Mouse (Mus musculus) c-Kit-negative CD71-positive TER-119-positive erythroid progenitor cells, embryonic 14.5 days (primary cell): ENCODE data around the gene Pofut1.

Source experiments
- DNase-seq: peaks from one replicate; pipeline ENCODE4 v3.0.0-alpha.2; 2013; ENCODE audit warnings: low read depth, low spot score

The Pofut1 gene

DNA sequence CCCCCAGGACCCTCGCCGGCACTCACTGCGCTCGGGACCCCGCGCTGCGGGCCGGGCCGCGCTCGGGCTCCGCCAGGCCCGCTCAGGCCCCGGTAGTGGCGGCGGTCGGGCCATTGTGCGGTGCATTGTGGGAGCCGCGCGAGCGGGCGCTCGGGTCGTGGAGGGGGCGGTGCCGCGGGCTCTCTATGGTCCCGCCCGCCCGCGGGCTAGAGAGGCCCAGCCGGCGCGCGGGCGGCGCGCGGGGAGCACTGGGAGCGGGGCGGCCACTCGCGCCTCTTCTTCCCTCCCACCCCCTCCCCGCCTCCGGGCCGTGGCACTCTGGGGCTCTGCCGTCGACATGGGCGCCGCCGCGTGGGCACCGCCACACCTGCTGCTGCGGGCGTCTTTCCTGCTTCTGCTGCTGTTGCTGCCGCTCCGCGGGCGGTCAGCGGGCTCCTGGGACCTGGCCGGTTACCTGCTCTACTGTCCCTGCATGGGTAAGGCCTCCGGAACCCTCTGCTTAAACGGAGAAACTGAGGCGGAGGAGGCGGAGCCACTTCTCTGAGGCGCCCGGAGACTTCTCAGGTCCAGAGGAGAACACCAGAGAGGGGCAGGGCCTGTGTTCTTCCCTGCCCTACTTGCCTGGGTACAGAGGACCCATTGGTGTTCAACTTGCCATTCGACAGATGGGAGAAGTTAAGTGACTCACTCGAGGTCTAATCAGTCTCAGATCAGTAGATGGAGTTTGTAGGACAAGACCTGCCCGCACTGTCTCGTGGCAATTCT lies at the start of gene Pofut1, which contains the start of gene Plagl2:
Gene Pofut1, plus strand, starts transcription at position 284 of the 765 bp plus-strand sequence.
Gene Plagl2, minus strand, starts transcription at position 177 of the 765 bp plus-strand sequence.
- peak; percentile 84 for DNase-seq

DNA sequence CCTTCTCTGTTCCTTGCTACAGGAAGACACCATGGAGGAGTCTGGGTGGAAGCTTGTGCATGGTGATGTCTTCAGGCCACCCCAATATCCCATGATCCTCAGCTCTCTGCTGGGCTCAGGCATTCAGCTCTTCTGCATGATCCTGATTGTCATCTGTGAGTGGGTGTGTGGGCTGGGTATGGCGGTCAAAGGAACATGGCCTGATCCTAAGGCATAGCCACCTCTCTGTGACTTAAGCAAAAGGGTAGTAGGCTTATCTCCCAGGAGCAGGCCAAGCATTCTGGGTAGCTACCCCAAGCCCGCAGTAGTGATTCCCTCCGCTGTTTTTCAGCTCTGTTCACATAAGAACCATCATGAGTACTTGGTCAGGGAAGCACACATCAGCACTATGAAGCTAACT lies 47.1 kb upstream of the Pofut1 start:
- DNase-seq, result no peak

DNA sequence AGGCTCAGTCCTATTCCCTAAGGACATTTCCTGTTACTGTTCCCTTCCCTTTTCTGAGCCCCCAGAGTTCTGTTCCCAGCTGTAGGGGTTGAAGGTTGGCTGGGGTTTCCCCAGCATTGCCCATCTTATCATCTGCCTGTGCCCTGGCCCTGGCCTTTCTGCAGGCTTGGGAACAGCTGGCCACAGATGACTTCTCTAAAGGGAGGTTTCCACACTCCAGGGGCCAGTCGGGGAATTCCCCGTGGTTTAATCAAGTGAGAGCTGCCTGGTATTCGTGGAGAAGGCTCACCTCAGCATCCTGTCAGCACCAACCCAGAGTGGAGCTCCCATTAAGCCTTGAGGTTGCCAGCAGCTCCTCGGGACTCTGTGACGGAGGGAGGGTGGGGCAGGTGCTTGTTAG lies 42.8 kb upstream of the Pofut1 start:
- DNase-seq, result no peak

DNA sequence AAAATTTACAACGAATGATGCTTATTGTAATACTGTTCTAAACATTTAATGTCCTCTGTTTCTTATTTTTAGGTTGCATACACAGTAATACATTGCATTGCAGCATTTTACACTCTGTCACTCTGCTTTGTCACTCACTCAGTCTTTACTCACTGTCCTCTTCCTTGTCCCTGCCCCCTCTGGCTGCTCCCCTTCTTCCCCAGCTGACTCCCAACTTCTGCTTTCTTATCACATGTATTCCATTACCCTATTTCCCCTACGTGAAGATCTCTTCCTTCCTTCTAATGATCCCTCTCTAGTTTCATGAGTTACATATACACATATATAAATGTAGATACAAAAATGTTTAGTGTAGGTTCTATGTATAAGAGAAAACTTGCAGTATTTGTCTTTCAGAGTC lies 42.2 kb upstream of the Pofut1 start:
- no peak for DNase-seq

DNA sequence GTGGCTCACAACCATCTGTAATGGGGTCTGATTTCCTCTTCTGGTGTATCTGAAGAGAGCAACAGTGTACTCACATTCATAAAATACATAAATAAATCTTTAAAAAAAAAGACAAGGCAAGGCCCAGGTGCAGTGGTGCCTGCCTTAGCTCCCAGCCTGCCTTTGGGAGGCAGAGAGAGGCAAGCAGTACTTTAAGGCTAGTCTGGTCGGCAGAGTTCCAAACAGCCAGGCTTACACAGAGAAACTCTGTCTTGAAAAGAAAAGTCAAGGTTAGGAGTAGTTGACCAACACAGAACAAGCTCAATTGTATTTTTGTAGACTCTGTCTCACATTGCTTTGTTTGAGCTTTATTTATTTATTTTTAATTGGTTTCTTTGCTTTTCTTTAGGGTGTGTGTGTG lies 38.6 kb upstream of the Pofut1 start:
- no peak for DNase-seq

DNA sequence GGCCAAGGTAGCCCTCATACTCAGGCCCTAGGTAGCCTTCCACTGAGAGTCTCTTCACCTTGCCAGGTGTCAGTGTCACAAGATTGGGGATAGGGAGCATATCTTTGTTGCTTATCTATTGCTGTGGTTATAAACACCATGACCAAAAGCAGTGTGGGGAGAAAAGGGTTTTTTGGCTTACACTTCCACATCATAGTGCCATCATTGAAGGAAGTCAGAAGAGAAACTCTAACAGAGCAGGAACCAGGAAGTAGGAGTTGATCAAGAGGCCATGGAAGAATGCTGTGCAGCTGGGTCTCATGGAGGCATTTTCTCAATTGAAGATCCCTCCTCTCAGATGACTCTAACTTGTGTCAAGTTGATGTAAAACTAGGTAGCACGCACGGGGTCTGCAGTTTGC lies 33.2 kb upstream of the Pofut1 start:
- DNase-seq, result no peak

DNA sequence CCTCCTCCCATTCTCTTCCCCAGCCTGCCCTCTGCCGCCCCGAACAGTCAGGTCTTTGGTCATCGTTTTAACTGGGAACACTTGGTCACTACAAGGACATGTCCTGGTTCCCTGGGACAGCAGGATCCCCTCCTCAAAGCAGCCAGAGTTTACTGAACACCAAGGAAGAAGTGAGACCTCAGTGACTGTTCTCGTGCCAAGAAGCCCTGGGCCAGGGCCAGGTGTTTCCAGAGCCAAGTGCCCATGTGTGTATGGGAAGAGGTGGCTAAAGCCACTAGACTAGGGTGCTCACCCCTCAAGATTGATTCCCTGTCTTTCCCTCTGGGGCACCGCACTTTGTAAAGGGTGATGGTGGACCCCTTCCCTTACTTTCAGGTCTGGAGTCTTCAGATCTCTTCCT lies 32.0 kb upstream of the Pofut1 start:
- no peak for DNase-seq

DNA sequence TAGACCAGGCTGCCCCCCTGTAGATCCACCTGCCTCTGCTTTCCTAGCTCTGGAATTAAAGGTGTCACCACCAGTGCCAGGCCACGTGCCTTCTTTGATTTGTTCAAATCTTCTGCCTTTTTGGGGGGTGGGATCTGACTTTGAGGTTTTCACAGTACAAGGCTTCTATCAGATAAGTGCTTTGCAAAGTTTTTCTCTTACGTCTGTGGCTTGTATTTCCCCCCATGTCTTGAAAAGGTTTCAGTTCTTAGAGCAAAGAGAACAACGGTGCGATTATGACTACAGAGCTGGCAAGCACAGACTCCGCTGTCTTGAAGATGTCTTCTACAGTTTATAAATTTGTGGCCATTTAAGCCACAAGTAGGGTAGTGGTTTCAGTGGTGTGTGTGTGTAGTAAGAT lies 29.9 kb upstream of the Pofut1 start:
- DNase-seq, result no peak

DNA sequence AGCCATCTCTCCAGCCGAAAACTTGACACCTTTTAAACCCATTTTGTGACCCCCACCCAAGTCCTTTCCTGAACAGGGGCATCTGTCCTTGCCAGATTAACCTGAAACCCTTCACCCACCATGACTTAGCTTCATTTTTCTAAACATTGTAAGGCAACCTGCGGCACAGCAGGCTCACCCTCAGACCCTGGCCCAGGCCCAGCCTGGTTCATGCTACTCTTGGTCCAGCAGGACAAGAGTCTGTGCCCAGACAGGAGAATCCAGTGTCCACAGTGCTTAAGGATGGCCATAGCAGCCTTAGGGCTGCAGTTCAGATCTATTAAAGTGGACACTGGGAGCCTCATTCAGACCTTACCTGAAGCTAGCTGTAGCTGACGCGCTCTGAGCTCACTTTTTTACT lies 28.0 kb upstream of the Pofut1 start:
- no peak for DNase-seq

DNA sequence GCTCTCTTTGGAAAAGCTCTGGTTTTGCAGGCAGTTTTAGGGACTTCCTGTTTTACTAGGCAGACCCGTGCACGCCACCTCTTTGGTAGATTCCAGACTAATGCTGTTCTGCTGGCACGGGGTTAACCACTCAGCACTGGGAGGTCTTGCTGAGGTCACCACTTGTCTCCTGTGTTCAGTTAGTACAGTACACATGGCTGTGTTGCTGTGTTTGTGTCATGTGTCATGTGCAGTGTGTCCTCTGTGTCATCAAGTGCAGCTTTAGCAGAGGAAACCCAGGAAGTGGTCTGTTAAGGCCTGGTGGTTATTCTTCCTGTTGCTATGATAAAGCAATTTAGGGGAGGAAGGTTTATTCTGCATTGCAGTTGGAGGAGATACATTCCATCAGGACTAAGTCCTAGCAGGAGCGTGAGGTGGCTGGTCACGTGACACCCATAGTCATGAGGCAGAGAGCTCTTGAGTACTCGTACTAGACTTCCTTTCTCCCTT lies 26.5 kb upstream of the Pofut1 start:
- no peak for DNase-seq

DNA sequence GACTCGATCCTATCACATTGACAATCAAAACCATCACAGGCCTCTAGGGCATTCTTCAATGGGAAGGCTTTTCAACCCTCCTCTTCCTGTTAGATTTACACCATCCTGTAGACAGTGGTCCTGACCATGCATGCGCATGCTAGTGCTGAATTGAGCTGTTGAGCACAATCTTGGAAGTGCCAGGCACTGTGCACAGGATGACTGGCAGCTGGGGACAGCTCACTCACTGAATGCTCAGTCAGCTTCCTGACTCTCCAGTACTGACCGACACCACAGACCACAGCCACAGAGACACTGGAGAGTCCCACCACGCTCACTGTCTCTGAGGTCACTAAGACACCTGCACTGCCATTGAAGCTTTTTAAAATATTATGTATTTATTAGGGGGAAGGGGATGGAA lies 25.9 kb upstream of the Pofut1 start:
- no peak for DNase-seq

DNA sequence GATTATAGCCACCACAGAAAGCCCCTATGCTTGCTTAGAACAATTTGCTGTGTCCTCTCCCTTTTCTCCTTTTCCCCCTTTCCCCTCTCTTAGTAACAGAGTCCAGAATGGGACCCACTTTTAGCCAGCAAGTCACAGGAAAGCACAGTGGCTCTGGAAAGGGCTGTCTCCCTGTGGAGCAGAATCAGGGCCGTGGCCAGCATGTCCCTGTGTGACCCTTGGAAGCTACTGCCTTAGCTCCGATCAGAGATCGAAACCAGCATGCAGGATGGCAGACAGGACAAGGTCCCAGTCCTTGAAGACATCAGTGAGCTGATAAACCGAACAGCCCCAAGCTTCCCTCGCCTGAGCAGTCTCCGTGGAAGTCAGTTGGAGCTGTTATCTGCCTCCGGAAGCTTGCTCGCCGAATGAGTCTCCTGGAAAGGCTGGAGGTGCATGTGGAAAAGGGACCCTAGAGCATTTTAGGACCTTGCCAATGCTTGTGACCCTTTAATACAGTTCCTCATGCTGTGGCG lies 23.4 kb upstream of the Pofut1 start:
- DNase-seq, result no peak

DNA sequence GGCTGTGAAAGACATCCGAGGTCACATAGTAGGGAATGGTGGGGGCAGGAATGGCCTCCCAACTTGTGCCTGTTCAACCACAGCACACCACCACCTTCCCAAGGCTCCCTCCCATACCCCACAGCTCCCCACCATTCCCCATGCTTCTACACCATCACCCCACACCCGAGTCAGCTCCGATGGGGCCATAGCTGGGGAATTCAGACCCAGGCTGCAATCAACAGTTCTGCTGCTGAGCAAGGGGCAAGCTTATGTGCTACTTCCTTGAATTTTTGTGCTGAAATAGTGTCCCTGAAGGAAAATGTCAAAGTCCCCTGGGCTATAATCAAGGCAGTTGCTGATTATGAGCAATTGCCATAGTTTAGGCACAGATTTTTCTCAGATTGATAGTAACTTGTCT lies 22.8 kb upstream of the Pofut1 start:
- DNase-seq, result no peak

DNA sequence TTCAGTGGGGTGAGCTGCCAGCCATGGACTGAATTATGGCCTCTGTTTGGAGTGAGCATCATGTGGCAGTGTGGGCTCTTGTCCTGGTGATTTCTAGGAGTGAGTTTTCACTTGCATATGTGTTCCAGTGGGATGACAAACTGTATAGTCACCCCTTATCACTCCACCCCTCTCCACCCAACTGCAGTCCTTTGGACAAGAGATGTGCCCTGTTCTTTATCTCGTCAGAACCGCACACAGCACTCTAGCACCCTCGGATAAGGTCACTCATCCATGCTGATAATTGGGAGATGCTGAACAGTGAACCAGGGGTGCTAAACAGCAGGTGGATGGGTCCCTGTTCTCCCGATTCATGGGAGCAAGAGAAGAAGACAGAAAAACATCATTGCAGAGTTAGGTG lies 19.7 kb upstream of the Pofut1 start:
- no peak for DNase-seq

DNA sequence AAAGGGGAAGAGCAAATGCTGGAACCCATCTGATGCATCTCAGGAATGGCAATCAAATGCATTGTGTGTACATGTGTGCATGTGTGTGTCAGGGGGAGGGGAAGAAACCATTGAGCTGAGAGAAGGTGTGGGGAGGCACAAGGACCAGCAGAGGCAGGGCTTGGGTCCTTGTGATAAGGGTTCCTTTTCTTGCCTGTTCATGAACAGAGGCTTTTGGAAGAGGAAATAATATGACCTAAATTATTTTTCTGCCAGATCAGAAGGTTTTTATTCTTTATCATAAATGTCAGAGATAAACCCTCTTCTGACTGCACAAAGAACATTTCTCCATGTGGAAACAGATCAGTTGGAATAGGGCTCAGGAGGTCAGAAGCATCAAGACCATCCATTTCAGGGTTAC lies 19.2 kb upstream of the Pofut1 start:
- no peak for DNase-seq

DNA sequence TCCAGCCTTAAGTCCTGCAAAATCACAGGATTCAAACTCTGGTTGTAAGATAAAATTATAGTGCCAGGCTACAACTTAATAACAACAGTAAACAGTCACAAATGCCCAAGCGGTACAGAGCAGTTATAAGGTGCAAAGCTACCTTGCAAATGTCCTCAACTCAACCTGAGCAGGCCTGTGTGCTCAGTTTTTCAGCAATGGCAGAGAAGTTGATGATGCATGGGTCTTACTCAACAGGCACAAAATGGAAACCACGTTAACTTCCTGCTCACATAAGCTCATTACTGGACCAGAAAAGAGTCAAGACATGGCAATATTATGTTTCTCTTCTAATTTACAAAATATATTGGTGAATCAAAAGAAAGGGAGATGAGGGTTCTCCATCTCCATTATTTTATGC lies 18.8 kb upstream of the Pofut1 start:
- DNase-seq, result no peak

DNA sequence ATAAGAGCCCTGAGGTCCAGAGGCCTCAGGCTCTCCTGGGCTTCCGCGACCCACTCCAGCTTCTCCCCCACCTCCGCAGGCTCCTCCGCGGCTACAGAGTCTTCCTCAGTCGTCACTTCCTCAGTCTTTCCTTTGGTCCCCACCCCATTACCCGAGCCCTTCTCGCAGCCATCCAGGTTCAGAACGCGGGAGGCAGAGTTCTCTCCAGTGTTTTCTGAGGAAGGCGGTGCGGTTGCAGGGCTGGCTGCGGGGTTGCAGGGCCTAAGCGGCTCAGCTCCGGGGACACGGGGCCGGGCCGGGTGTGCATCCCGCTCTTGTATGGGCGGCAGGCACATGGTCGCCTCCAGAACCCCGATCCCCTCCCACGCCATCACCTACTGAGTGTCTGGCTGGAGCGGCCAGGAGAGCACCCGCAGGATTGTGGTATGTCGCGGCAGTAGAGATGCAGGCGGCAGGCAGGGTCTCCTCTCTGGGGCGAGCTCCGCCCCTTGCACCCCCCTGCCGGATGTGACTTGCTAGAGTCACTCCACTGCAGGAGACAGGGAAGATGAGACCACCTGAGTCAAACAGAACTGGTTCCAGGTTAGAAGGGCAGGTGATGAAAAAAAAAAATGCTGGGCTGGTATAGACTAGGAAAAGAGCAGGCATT lies 16.3 kb upstream of the Pofut1 start, which contains the start of gene Tspyl3:
Gene Tspyl3, minus strand, starts transcription at position 496 of the 649 bp plus-strand sequence.
- no peak for DNase-seq

DNA sequence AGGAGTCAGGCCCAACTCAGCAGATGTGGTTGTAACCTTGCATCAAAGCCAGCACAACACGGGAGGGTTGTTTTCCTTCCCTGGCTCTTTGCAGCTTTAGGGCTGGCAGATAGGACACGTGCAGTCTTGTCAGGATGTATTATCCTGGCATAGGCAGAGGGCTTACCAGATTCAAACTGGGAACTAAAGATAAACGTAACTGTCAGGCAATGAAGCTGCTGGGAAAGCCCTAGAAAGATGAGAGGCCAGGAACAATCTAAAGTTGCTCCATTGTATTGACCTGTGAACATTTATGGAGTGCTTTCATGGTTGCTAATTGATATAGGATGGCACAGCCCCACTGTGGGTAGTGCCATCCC lies 15.8 kb upstream of the Pofut1 start:
- DNase-seq, result no peak

DNA sequence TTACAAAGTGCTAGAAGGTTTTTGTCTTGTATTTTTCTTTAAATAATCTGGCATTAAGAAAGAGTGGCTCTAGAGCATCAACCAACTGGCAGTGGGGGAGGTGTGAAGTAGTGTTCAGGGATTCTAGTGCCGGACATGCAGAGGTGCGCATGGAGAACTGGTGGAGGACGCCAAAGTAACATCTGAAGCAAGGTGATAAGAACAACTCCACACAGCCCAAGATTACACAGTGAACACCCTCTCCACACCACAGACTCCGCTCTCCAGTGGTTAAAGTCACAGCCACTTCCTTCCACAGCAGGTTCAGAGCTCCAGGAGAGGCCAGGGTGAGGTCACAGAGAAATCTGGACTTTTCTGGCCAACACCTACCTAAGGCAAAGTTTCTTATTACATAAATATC lies 13.4 kb upstream of the Pofut1 start:
- DNase-seq, result peak; percentile 64

DNA sequence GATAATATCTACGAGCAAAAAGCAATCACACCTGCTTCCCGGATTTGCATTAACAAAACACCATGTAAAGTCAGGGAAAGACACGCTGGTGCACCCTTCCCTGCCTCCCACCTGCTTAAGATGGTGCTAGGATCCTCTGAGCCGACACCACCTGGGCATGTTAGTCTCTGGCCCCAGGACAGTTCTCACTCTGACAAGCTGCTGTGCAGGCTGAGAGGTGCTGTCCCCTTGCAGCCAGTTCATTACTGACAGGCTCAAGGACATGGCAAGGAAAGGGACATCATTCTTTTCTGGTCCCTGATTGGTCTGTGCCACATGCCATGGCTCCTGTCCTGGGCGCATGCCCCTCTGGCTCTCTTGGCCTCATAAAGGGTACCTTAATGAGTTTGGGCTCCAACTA lies 12.8 kb upstream of the Pofut1 start:
- no peak for DNase-seq

DNA sequence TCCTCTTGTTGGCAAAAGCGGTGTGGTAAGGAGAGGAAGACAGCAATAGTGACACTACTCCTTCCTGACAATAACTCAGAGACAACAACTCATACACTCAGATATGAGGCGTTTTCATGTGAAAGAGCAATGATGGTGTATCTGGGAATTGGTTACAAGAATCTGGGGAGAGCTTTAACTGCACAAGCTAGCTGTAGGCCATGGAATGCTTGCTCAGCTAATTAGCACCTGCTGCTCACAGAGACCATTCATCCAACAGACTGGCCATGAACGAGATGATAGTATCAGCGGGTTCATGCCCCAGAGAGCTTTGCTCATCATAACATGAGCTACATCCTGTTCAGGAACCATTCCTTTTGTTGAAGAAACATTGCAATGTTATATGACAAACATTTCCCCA lies 4.1 kb upstream of the Pofut1 start:
- no peak for DNase-seq

DNA sequence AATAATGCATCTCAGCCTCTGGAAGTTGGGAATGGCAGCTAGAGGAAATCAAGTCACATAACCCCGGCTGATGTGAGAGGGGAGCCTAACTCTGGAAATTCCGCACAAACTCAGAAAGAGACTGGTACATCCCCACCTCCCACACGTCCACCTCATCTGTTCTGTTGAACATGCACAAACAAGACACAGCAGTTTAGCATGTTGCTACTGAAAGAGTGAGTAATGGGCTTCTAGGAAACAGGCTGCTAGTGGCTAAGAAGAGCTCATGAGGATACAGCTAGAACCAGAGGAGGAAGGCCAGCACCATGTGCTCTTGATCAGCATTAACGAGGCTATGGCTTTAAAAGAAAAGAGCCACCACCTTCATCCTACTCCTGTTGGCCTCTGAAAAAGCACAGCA lies 3.4 kb upstream of the Pofut1 start:
- no peak for DNase-seq

DNA sequence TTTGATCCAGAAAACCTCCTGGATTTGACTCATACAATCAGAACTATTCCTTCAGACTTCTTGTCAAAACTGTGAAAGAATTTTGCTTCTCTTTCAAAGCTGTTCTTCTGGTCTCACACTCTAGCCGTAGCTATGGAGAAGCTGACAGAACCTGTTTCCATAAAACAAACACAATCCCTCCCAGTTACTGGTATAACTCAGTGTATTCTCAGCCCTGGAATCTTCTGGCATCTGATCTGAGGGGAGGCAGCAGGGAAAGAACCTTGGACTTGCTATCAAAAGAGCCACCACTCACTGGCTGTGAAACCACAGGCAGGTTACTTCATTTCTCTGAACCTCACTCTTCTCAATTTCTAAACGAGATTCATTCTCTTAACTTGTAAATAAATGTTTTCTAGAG lies 2.9 kb upstream of the Pofut1 start:
- no peak for DNase-seq
